Mouse (Mus musculus) megakaryocyte, embryonic 14.5 days (primary cell): ENCODE results near the gene Cenpq. TPM values are rescaled to one million over a fixed set of nuclear protein-coding genes. Genes with fewer than 3 reads are reported as not detected.

Experiments used
- H3K27me3 ChIP-seq: replicated peaks from 2 replicates; pipeline ENCODE3; 2012; ENCODE audit warnings: inconsistent platforms
- H3K36me3 ChIP-seq: replicated peaks from 2 replicates; pipeline ENCODE3; 2012; ENCODE audit warnings: low read length, inconsistent platforms, mixed read lengths
- H3K4me1 ChIP-seq: 2 replicates; pipeline ENCODE4 v1.6.1; 2012; ENCODE audit warnings: inconsistent platforms
- H3K4me3 ChIP-seq: replicated peaks from 2 replicates; pipeline ENCODE3; 2012; ENCODE audit warnings: moderate library complexity, mild to moderate bottlenecking, inconsistent platforms
- H3K9me3 ChIP-seq: 2 replicates; pipeline ENCODE4 v1.6.1; 2012; ENCODE audit warnings: inconsistent platforms
- FLI1 ChIP-seq: IDR thresholded peaks from 2 replicates; pipeline ENCODE4 v1.6.1; 2012; ENCODE audit warnings: low read length, inconsistent platforms, mixed read lengths
- GATA1 ChIP-seq: IDR thresholded peaks from 3 replicates; pipeline ENCODE4 v1.6.1; 2012; ENCODE audit warnings: mixed read lengths, low read length, inconsistent platforms, borderline replicate concordance
- polyA plus RNA-seq: library from polyadenylated mRNA; stranded (reverse); fragments of >175 nt; gene quantifications from 2 replicates; pipeline ENCODE4 v1.2.3, GENCODE M21; 2012; ENCODE audit warnings: low replicate concordance; ENCODE audit not compliant: insufficient read depth

The Cenpq gene
- 0.86 TPM in 1 of 2 replicates, not detected in the other for polyA plus RNA-seq

DNA sequence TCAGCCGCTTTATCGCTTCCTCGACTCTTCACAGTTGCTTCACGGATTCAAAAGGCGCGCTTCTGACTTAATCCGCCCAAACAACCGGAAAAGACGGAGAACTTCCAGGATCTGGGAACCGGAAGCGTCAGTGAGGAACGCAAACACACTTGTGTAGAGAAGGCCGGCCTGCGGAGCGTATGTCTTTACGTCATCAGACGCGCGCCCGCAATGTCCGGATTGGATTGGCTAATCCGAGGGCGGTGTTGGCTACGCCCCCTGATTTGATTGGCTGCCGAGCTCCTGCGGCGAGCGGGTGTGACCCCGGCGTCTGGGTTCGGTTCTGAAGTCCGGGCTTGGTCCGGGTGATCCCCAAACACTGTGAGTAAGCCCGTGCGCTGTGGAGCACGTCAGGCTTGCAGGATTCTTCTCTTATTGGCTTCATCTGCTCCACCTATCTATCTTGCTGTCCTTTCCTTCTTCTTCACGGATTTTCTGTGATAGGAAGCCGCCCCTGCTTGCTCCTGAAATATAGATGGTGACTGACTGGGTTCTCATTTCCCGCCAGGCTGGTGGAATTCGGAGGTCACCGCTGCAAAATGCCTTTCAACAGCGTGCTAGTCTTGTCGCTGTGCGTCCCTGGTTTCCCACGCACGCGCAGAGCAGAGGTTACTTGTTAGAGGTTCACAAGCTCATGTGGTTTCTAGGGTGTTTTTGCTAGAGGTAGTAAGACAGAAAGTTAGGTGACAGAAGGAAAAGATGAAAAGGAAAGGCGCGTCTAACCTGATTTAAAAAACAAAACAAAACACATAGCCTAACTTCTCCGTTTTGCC lies at the start of gene Cenpq, which contains the start of gene Mut:
Gene Cenpq (minus strand): TSS at position 628 of the 812 bp plus-strand sequence.
Gene Mut (plus strand): TSS at position 266 of the 812 bp plus-strand sequence.
- Histone ChIP-seq H3K36me3 (peaks cover 56% of the 10 kb centered on the region), H3K9me3 (no peaks in the 10 kb centered on the region), H3K27me3 (no peaks in the 10 kb centered on the region), H3K4me1 (peaks cover 7% of the 10 kb centered on the region; the same call in 1 of the 2 replicates), H3K4me3 (peak within 1 kb of the TSS; percentile 93)
- TF ChIP-seq GATA1, result no peak
- TF ChIP-seq FLI1, result no peak; the same call in 1 of the 2 replicates

DNA sequence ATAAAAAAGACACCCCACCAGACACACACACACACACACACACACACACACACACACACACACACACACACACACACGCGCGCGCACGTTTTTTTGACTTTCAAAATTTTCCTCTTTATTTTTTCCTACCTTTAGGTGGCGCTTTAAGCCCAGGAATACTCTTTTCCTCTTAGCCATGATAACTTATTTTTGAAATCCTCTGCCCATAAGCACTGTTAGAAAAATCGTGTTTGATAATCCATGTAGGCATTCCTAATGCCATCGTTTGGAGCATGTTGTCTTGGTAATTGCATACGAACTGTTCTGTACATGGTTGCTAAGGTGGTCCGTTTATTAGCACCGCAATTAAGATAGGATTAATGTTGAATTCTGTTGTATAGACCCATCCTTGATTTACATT lies 43.1 kb upstream of the Cenpq start:
- Histone ChIP-seq H3K4me1 (no peaks in the 10 kb centered on the region), H3K9me3 (no peaks in the 10 kb centered on the region), H3K27me3 (no peaks in the 10 kb centered on the region), H3K36me3 (no peaks in the 10 kb centered on the region), H3K4me3 (no peak overlapping the region)
- TF ChIP-seq FLI1 (no peak), GATA1 (no peak)

DNA sequence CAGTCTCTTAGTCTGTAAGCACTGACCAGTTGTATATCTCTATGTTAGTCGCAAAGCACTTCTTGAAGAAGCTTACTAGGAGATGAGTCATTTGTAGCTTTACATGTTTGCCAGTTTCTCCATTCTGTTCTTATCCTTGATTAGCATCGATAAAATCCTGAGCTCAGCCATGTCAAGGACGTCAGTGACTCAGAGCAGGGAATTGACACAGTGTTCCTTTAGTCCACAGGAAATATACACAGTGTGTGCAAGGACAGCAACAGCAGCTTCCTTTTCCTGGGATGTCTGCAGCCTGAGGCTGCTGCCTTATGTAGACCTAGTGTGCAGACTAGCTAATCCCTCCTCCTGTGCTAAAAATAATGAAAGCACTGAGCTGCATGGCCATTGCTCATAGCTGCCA lies 13.7 kb upstream of the Cenpq start:
- H3K9me3 ChIP-seq, result no peaks in the 10 kb centered on the region
- H3K4me1 ChIP-seq, result peaks cover 7% of the 10 kb centered on the region
- H3K4me3 ChIP-seq, result peak overlapping the region; percentile 42
- TF ChIP-seq GATA1 (no peak), FLI1 (no peak)
- peaks cover 82% of the 10 kb centered on the region for H3K36me3 ChIP-seq
- no peaks in the 10 kb centered on the region for H3K27me3 ChIP-seq

DNA sequence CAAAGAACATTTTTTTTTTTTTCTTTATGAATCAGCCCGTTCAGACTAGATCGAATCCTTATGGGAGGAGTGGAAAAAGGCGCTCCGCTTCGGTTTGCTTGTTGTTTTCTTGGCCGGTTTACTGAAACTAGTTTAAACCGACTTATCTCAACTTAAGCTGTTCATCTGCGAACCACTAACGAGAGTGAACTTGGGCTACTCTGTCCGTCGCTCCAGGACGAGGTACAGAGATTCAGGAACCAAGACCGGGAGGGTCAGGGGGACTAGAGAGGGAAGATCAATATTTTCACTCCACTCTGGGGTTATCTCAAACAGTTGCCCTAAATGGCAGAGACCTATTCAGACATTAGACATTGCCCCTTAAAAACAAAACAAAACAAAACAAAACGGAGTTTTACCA lies 862 bp downstream of the Cenpq start:
- peak overlapping the region; percentile 93 for H3K4me3 ChIP-seq
- TF ChIP-seq FLI1, result no peak
- no peak for TF ChIP-seq GATA1
- no peaks in the 10 kb centered on the region for H3K27me3 ChIP-seq
- peaks cover 55% of the 10 kb centered on the region for H3K36me3 ChIP-seq
- H3K9me3 ChIP-seq, result no peaks in the 10 kb centered on the region
- peaks cover 7% of the 10 kb centered on the region; the same call in 1 of the 2 replicates for H3K4me1 ChIP-seq

DNA sequence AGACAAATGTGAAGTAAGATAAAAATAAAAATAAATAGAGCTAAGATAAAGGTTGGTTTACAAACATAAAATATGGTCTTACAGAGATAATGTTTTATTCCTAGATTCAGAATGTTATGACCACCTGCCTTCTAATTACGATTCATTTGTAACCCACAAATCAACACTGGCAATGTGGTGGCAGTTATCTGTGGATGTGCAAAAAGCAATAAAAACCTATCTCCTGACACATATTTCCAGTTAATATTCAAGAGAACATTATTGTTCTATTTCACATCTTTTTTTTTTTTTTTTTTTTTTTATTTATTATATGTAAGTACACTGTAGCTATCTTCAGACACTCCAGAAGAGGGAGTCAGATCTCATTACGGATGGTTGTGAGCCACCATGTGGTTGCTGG lies 19.3 kb downstream of the Cenpq start:
- Histone ChIP-seq H3K4me3 (no peak overlapping the region), H3K27me3 (no peaks in the 10 kb centered on the region), H3K9me3 (no peaks in the 10 kb centered on the region), H3K4me1 (no peaks in the 10 kb centered on the region), H3K36me3 (no peaks in the 10 kb centered on the region)
- TF ChIP-seq FLI1 (no peak), GATA1 (no peak)

DNA sequence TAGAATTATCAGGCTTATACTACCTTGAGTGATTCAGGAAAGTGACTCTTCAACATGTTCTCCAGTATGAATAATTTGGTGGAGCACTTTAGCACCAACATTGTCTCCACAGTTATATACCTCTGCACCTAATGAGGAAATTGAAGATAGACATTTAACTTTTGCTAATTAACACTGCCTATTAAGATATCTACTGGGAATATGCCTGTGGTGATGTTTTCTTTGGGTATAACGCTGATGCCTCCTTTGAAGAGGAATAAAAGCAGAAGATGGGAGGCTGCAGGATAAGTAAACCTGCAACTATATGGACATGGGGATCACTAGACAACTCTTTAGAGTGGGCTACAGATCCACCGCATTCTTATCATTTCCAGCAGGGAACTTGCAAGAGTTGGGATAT lies 20.6 kb downstream of the Cenpq start, which contains the start of gene Glyatl3:
Gene Glyatl3 (minus strand): TSS at position 101 of the 400 bp plus-strand sequence.
- TF ChIP-seq GATA1 (no peak), FLI1 (no peak)
- Histone ChIP-seq H3K36me3 (no peaks in the 10 kb centered on the region), H3K27me3 (no peaks in the 10 kb centered on the region), H3K4me1 (no peaks in the 10 kb centered on the region), H3K9me3 (no peaks in the 10 kb centered on the region), H3K4me3 (no peak within 1 kb of the TSS)

DNA sequence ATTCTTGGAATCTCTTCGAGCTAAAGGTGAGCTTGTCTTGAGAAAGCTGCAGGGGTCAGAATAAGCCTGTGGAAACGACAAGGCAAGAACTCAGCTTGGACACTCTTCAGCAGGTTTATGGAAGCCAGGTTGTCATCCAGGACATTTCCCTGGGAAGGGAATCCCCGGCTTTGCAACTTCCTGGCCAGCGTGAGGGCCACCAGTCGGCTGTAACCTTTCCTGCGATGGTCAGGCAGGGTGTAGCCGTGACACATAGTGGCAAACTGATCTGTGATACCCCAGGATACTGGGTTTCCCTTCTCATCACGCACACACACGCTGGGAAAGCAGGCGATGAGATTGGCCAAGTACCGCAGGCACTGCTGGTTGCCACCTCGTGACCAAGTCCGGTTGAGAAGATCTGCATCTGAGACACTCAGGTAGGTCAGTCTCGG lies 30.1 kb downstream of the Cenpq start:
- H3K4me1 ChIP-seq, result peaks cover 5% of the 10 kb centered on the region
- H3K4me3 ChIP-seq, result peak overlapping the region; percentile 84
- TF ChIP-seq GATA1 (no peak), FLI1 (no peak)
- no peaks in the 10 kb centered on the region for H3K9me3 ChIP-seq
- H3K27me3 ChIP-seq, result peaks cover 2% of the 10 kb centered on the region
- H3K36me3 ChIP-seq, result no peaks in the 10 kb centered on the region

DNA sequence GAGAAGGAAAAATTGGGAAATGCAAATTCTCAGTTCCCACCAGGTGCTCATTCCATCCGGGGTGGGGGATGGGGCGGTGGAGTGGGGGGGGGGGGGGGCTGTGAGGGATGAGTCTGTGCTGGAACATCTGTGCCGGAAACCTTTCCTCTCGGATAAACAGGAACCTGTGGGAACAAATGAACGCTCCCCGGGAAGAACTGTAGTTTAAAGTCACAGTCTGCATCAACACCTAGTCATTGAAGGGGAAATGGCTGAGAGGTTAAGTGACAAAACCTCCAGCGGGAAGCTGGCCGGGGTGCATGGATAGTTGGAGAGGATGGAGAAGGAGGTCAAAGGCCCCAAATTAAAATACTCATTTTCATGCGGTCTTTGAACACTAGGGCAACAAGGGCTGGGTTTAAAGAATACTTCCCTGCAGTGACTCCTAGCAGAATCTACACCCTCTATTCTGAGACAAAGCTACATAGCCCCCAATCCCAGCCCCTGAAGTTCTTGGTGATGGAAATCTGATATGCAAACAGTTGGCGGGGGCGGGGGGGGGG lies 30.7 kb downstream of the Cenpq start:
- Histone ChIP-seq H3K36me3 (no peaks in the 10 kb centered on the region), H3K4me3 (no peak overlapping the region)

DNA sequence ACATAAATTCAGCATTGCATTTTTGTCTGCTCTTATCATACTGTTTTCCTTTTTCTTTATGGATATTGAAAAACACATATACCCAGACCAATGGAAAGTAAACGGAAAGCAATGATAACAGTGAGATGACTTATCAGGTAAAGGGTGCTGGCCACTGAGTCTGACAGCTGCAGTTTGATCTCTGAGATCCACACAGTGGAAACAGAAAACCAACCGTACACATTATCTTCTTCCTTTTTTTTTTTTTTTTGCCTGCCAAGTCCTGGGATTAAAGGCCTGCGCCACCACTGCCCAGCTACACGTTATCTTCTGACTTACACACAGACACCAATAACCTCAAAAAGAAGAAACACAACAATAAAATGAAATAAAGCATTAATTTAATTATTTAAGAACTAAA lies 31.5 kb downstream of the Cenpq start:
- Histone ChIP-seq H3K4me1 (peaks cover 5% of the 10 kb centered on the region), H3K9me3 (no peaks in the 10 kb centered on the region)
- TF ChIP-seq FLI1, result no peak
- TF ChIP-seq GATA1, result no peak

More for the DNA sequence above, 30.7 kb downstream of the Cenpq start:
- TF ChIP-seq FLI1 (no peak), GATA1 (no peak)
- Histone ChIP-seq H3K4me1 (peaks cover 5% of the 10 kb centered on the region), H3K9me3 (no peaks in the 10 kb centered on the region), H3K27me3 (peaks cover 2% of the 10 kb centered on the region)

More for the DNA sequence above, 31.5 kb downstream of the Cenpq start:
- Histone ChIP-seq H3K27me3 (peaks cover 2% of the 10 kb centered on the region), H3K36me3 (no peaks in the 10 kb centered on the region), H3K4me3 (no peak overlapping the region)
